Mouse (Mus musculus): ENCODE results near the gene Klra7.
"Not testable (repeated sequence)": the region's sequence is repeated elsewhere in the genome, so short reads cannot be mapped to it uniquely, and the experiment has no call there.

Gene Klra7

DNA sequence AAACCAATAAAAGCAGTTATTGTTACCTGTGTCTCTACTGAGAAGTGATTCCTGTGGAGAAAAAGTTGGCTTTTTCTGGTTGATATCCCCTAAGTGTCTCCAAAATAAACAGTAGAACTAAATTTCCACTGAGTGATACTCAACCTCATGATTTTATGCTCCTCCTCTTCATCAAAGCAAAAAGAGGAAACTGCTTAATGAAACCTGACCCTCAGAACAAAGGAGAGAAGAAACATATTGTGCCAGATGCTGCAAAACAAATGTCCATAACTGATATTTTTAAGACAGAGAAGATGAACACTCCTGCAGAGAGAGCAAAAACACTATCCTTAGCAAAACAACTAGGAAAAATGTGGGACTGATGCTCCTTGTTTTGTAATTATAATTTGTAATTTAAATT is at the start of gene Klra7:
Klra7 (minus strand) TSS at position 101 of the 400 bp plus-strand sequence.
- no peak for DNase-seq

DNA sequence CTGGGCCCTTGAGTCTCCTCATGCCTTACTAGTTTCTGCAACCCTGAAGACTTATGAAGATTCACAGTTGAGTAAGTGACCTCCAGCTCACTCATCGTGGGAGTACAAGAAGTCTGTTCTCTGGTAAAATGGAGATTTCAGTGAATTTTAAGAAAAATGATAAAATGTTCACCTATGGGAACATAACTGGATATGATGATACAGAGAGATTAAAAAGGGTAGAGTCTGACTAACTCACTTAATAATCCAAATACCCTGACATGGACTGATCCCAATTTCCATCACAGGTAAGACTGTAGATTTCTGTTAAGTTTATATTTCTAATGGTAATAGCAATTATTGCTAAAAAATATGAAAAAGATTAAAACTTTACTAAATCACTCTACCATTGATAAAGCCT is 48.7 kb upstream of the Klra7 start, which contains the start of gene Klra10:
Klra10 (minus strand) TSS at position 101 of the 400 bp plus-strand sequence.
- not testable (repeated sequence) for DNase-seq

DNA sequence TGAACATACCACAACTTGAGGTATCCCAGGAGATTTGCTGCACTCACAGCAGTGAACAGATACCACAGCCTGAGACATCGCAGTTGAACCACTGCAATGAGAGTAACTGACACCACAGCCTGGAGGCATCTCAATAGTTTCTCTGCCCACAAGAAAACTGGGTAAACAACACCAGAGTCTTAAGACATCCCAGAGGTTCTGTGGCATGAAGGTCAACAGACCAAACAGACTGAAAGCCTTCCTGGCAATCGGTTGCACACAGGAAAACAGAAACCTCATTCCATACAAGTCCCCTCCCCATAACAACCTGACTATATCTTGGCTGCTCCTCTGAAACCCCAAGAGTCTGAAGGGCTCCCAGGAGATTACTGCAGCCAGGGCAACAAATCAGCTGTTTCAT is 22.2 kb upstream of the Klra7 start:
- no peak for DNase-seq

DNA sequence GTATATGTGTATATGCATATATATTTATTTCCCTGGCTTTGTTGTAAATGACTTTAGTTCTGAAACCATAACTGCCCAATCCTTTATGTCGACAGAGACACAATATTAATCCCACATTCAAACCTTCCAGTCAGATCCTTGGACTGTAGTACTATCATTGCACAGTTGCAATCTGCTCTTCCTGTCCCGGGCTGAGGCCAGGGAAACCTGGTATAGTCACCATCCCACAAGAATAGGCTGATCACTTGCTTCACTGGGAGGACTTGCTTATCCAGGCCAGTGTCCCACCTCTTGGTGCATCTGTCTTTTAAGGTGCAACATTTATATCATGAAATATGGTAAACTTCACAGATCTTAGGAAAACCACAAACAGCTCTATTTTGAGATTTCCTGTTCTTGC is 4.4 kb upstream of the Klra7 start:
- DNase-seq: no peak

DNA sequence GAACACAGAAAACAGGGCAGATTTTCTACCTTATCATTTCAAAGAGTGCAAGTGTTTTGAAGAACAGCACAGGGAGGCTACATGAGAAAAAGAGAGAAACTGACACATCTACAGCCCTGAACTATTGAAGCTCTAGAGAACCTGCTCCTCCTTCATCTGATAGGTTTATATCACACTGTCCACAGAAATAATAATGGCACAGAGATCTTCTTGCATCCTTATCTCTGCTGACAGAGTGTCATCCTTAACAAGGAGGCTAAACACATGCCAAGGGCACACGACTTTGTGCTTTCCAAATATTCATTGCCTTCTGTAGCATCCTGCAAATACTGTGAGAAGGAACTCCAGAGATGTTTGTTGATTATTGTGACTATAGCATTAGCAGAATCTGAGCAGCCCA is 3.5 kb upstream of the Klra7 start:
- DNase-seq: no peak

DNA sequence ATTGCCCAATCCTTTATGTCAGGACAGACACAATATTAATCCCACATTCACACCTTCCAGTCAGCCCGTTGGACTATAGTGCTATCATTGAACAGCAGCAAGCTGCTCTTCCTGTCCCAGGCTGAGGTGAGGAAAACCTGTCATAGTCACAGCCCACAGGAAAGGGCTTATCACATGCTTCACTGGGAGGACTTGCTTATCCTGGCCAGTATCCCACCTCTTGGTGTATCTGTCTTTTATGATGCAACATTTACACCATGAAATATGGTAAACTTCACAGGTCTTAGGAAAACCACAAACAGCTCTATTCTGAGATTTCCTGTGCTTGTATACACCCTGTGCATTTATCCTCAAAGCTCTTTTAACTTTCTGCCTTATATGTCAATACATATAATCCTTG is 35.7 kb downstream of the Klra7 start:
- not testable (repeated sequence) for DNase-seq

DNA sequence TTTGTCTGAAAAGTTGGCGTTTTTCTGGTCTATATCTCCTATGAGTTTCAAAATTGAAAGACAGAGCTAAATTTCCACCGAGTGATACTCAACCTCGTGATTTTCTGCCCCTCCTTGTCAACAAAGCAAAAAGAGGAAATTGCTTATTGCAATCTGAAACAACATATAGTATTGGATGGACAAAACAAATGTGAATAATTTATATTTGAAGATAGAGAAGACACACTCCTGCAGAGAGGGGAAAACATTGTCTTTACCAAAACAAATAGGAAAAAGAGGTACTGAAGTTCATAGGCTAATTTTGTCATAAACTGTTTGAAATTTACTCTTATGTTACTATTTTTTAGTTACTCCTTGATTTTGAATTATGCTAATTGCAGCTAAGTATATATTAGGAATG is 40.1 kb downstream of the Klra7 start, which contains the start of gene Klra9:
Klra9 (minus strand) TSS at position 101 of the 400 bp plus-strand sequence.
- not testable (repeated sequence) for DNase-seq

Measured in right cerebral cortex, postnatal 14 days (tissue).